Mouse (Mus musculus): ENCODE data around the gene Ifit1.
"Not testable (repeated sequence)": the region's sequence is repeated elsewhere in the genome, so short reads cannot be mapped to it uniquely, and the experiment has no call there.

The Ifit1 gene

GRCm38 (mm10) chr19:34640623-34641022 lies at the start of gene Ifit1, which contains the start of gene Ifit1bl2:
Gene Ifit1, plus strand, starts transcription at chr19:34640871.
Gene Ifit1bl2, minus strand, starts transcription at chr19:34640743.
- TF ChIP-seq CTCF (conservative IDR thresholded peaks at IDR 0.05; ENCODE audit: low read length), result no peak
- Histone ChIP-seq H3K4me3 (replicated peaks; ENCODE audit: low read length) (no peak within 1 kb of the TSS), H3K36me3 (ENCODE audit: insufficient read depth, low read length) (no peaks in the 10 kb centered on the region), H3K9me3 (ENCODE audit: low read length) (no peaks in the 10 kb centered on the region), H3K27me3 (ENCODE audit: insufficient read depth, low read length) (peaks cover 6% of the 10 kb centered on the region; the same call in 1 of the 2 replicates), H3K4me1 (replicated peaks; ENCODE audit: low read depth, low read length) (peaks cover 6% of the 10 kb centered on the region)

GRCm38 (mm10) chr19:34593456-34593855 lies 47.2 kb upstream of the Ifit1 start:
- Histone ChIP-seq H3K36me3 (ENCODE audit: insufficient read depth, low read length) (no peaks in the 10 kb centered on the region), H3K4me1 (replicated peaks; ENCODE audit: low read depth, low read length) (no peaks in the 10 kb centered on the region), H3K27me3 (ENCODE audit: insufficient read depth, low read length) (no peaks in the 10 kb centered on the region), H3K9me3 (ENCODE audit: low read length) (no peaks in the 10 kb centered on the region), H3K4me3 (replicated peaks; ENCODE audit: low read length) (no peak overlapping the region)
- TF ChIP-seq POU5F1 (IDR thresholded peaks at IDR 0.05; ENCODE audit: borderline replicate concordance, low read length) (no peak), CTCF (conservative IDR thresholded peaks at IDR 0.05; ENCODE audit: low read length) (no peak), NANOG (IDR thresholded peaks at IDR 0.05; ENCODE audit: borderline replicate concordance, low read length) (no peak)

GRCm38 (mm10) chr19:34594523-34594922 lies 46.1 kb upstream of the Ifit1 start:
- H3K9me3 ChIP-seq (ENCODE audit: low read length); H3K36me3 ChIP-seq (ENCODE audit: insufficient read depth, low read length); H3K27me3 ChIP-seq (ENCODE audit: insufficient read depth, low read length); H3K4me3 ChIP-seq (replicated peaks; ENCODE audit: low read length); H3K4me1 ChIP-seq (replicated peaks; ENCODE audit: low read depth, low read length): not testable (repeated sequence)

GRCm38 (mm10) chr19:34596811-34597210 lies 43.9 kb upstream of the Ifit1 start:
- TF ChIP-seq CTCF (conservative IDR thresholded peaks at IDR 0.05; ENCODE audit: low read length) (no peak), POU5F1 (IDR thresholded peaks at IDR 0.05; ENCODE audit: borderline replicate concordance, low read length) (no peak), NANOG (IDR thresholded peaks at IDR 0.05; ENCODE audit: borderline replicate concordance, low read length) (no peak)
- Histone ChIP-seq H3K36me3 (ENCODE audit: insufficient read depth, low read length) (no peaks in the 10 kb centered on the region), H3K27me3 (ENCODE audit: insufficient read depth, low read length) (no peaks in the 10 kb centered on the region), H3K4me1 (replicated peaks; ENCODE audit: low read depth, low read length) (no peaks in the 10 kb centered on the region), H3K4me3 (replicated peaks; ENCODE audit: low read length) (no peak overlapping the region), H3K9me3 (ENCODE audit: low read length) (no peaks in the 10 kb centered on the region)

GRCm38 (mm10) chr19:34598341-34598740 lies 42.3 kb upstream of the Ifit1 start:
- Histone ChIP-seq H3K4me1 (replicated peaks; ENCODE audit: low read depth, low read length) (no peaks in the 10 kb centered on the region), H3K36me3 (ENCODE audit: insufficient read depth, low read length) (no peaks in the 10 kb centered on the region), H3K4me3 (replicated peaks; ENCODE audit: low read length) (no peak overlapping the region), H3K27me3 (ENCODE audit: insufficient read depth, low read length) (no peaks in the 10 kb centered on the region), H3K9me3 (ENCODE audit: low read length) (no peaks in the 10 kb centered on the region)
- TF ChIP-seq CTCF (conservative IDR thresholded peaks at IDR 0.05; ENCODE audit: low read length) (no peak), POU5F1 (IDR thresholded peaks at IDR 0.05; ENCODE audit: borderline replicate concordance, low read length) (no peak), NANOG (IDR thresholded peaks at IDR 0.05; ENCODE audit: borderline replicate concordance, low read length) (no peak)

GRCm38 (mm10) chr19:34599250-34599649 lies 41.4 kb upstream of the Ifit1 start:
- not testable (repeated sequence) for H3K4me3 ChIP-seq (replicated peaks; ENCODE audit: low read length)

GRCm38 (mm10) chr19:34601888-34602287 lies 38.8 kb upstream of the Ifit1 start, which contains the start of gene Ifit1bl1:
Gene Ifit1bl1, minus strand, starts transcription at chr19:34601956.
- not testable (repeated sequence) for H3K36me3 ChIP-seq (ENCODE audit: insufficient read depth, low read length); H3K27me3 ChIP-seq (ENCODE audit: insufficient read depth, low read length); H3K9me3 ChIP-seq (ENCODE audit: low read length); H3K4me3 ChIP-seq (replicated peaks; ENCODE audit: low read length); H3K4me1 ChIP-seq (replicated peaks; ENCODE audit: low read depth, low read length)

More at GRCm38 (mm10) chr19:34599250-34599649, 41.4 kb upstream of the Ifit1 start:
- H3K4me1 ChIP-seq (replicated peaks; ENCODE audit: low read depth, low read length); H3K36me3 ChIP-seq (ENCODE audit: insufficient read depth, low read length); H3K27me3 ChIP-seq (ENCODE audit: insufficient read depth, low read length); H3K9me3 ChIP-seq (ENCODE audit: low read length): not testable (repeated sequence)

- TF ChIP-seq POU5F1 (IDR thresholded peaks at IDR 0.05; ENCODE audit: borderline replicate concordance, low read length) (no peak), NANOG (IDR thresholded peaks at IDR 0.05; ENCODE audit: borderline replicate concordance, low read length) (no peak), CTCF (conservative IDR thresholded peaks at IDR 0.05; ENCODE audit: low read length) (no peak)
- H3K4me1 ChIP-seq (replicated peaks; ENCODE audit: low read depth, low read length), result no peaks in the 10 kb centered on the region
Measured at GRCm38 (mm10) chr19:34605472-34605871, 35.2 kb upstream of the Ifit1 start.

GRCm38 (mm10) chr19:34607237-34608051 lies 33.2 kb upstream of the Ifit1 start, which contains the start of gene Ifit3b:
Gene Ifit3b, plus strand, starts transcription at chr19:34607970.
- H3K9me3 ChIP-seq (ENCODE audit: low read length); H3K36me3 ChIP-seq (ENCODE audit: insufficient read depth, low read length); H3K4me3 ChIP-seq (replicated peaks; ENCODE audit: low read length); H3K27me3 ChIP-seq (ENCODE audit: insufficient read depth, low read length); H3K4me1 ChIP-seq (replicated peaks; ENCODE audit: low read depth, low read length): not testable (repeated sequence)

More at GRCm38 (mm10) chr19:34605472-34605871, 35.2 kb upstream of the Ifit1 start:
- H3K36me3 ChIP-seq (ENCODE audit: insufficient read depth, low read length), result no peaks in the 10 kb centered on the region
- no peaks in the 10 kb centered on the region for H3K27me3 ChIP-seq (ENCODE audit: insufficient read depth, low read length)
- no peaks in the 10 kb centered on the region for H3K9me3 ChIP-seq (ENCODE audit: low read length)
- H3K4me3 ChIP-seq (replicated peaks; ENCODE audit: low read length), result no peak overlapping the region

GRCm38 (mm10) chr19:34610118-34610517 lies 30.6 kb upstream of the Ifit1 start:
- not testable (repeated sequence) for H3K27me3 ChIP-seq (ENCODE audit: insufficient read depth, low read length); H3K4me1 ChIP-seq (replicated peaks; ENCODE audit: low read depth, low read length); H3K36me3 ChIP-seq (ENCODE audit: insufficient read depth, low read length); H3K4me3 ChIP-seq (replicated peaks; ENCODE audit: low read length); H3K9me3 ChIP-seq (ENCODE audit: low read length)

- not testable (repeated sequence) for H3K27me3 ChIP-seq (ENCODE audit: insufficient read depth, low read length); H3K4me3 ChIP-seq (replicated peaks; ENCODE audit: low read length); H3K9me3 ChIP-seq (ENCODE audit: low read length); H3K36me3 ChIP-seq (ENCODE audit: insufficient read depth, low read length); H3K4me1 ChIP-seq (replicated peaks; ENCODE audit: low read depth, low read length)
Measured at GRCm38 (mm10) chr19:34612243-34613001, 28.2 kb upstream of the Ifit1 start.

All from E14TG2a.4 (cell line).